Mouse (Mus musculus) ES-Bruce4 (cell line): ENCODE data around the gene Tnfrsf12a. TPM values are rescaled to one million over a fixed set of nuclear protein-coding genes. Genes with fewer than 3 reads are reported as not detected.

Experiments used
- H3K27ac ChIP-seq: 2 replicates; pipeline ENCODE4 v1.5.1; 2012; ENCODE audit warnings: low read length, inconsistent platforms; ENCODE audit not compliant: insufficient read depth
- H3K27me3 ChIP-seq: 2 replicates; pipeline ENCODE4 v1.6.1; 2012; ENCODE audit warnings: mild to moderate bottlenecking, low read length, inconsistent platforms; ENCODE audit not compliant: control insufficient read depth, poor library complexity, insufficient read depth, severe bottlenecking
- H3K36me3 ChIP-seq: 2 replicates; pipeline ENCODE4 v1.6.1; 2012; ENCODE audit warnings: inconsistent platforms, mild to moderate bottlenecking, low read length, moderate library complexity; ENCODE audit not compliant: control insufficient read depth, poor library complexity, insufficient read depth, severe bottlenecking
- H3K4me1 ChIP-seq: one replicate; pipeline ENCODE4 v1.8.1; 2011; ENCODE audit warnings: low read length; ENCODE audit not compliant: control insufficient read depth, insufficient read depth
- H3K4me3 ChIP-seq: 2 replicates; pipeline ENCODE4 v1.5.1; 2011; ENCODE audit warnings: low read depth, mild to moderate bottlenecking, low read length
- H3K9ac ChIP-seq: 2 replicates; pipeline ENCODE4 v1.6.1; 2012; ENCODE audit warnings: low read depth, mild to moderate bottlenecking, inconsistent platforms; ENCODE audit not compliant: poor library complexity, severe bottlenecking
- H3K9me3 ChIP-seq: replicated peaks from 2 replicates; pipeline ENCODE4 v1.6.1; 2012; ENCODE audit warnings: mild to moderate bottlenecking, low read length, inconsistent platforms; ENCODE audit not compliant: control insufficient read depth, poor library complexity, insufficient read depth, severe bottlenecking
- CTCF ChIP-seq: IDR thresholded peaks from one replicate; pipeline ENCODE4 v1.8.1; 2011; ENCODE audit warnings: low read depth, low read length
- EP300 ChIP-seq: IDR thresholded peaks from 2 replicates; pipeline ENCODE4 v1.6.1; 2011; ENCODE audit warnings: low read depth, low read length; ENCODE audit not compliant: insufficient read depth
- POLR2A ChIP-seq: IDR thresholded peaks from one replicate; pipeline ENCODE4 v1.8.1; 2011; ENCODE audit warnings: low read length; ENCODE audit not compliant: insufficient read depth
- polyA plus RNA-seq: library from polyadenylated mRNA; stranded (reverse); fragments of >200 nt; gene quantifications from 2 replicates; pipeline ENCODE4 v1.2.4, GENCODE M21; 2011; ENCODE audit warnings: low read depth; ENCODE audit not compliant: missing spikeins, insufficient read depth, insufficient read length

The Tnfrsf12a gene
- polyA plus RNA-seq, 1 experiment: 51.7 TPM

- Histone ChIP-seq H3K9me3 (no peaks in the 10 kb centered on the region), H3K9ac (no peak overlapping the region), H3K36me3 (no peaks in the 10 kb centered on the region), H3K4me3 (no peak overlapping the region), H3K27me3 (no peaks in the 10 kb centered on the region), H3K4me1 (peaks cover 2% of the 10 kb centered on the region), H3K27ac (no peak overlapping the region)
- TF ChIP-seq POLR2A (no peak), EP300 (no peak), CTCF (no peak)
These were observed 42.2 kb upstream of the Tnfrsf12a start for GRCm38 (mm10) chr17:23719455-23719854.

GRCm38 (mm10) chr17:23717003-23717402, 39.7 kb upstream of the Tnfrsf12a start:
- TF ChIP-seq CTCF (no peak), POLR2A (no peak), EP300 (no peak)
- H3K4me3 ChIP-seq: no peak overlapping the region

GRCm38 (mm10) chr17:23706212-23706611, 28.9 kb upstream of the Tnfrsf12a start:
- no peaks in the 10 kb centered on the region for H3K36me3 ChIP-seq
- TF ChIP-seq POLR2A (no peak), EP300 (no peak), CTCF (peak; percentile 96)
- no peak overlapping the region for H3K9ac ChIP-seq
- no peak overlapping the region for H3K4me3 ChIP-seq
- no peaks in the 10 kb centered on the region for H3K27me3 ChIP-seq
- no peaks in the 10 kb centered on the region for H3K9me3 ChIP-seq
- H3K27ac ChIP-seq: no peak overlapping the region
- H3K4me1 ChIP-seq: peaks cover 8% of the 10 kb centered on the region

More at GRCm38 (mm10) chr17:23717003-23717402, 39.7 kb upstream of the Tnfrsf12a start:
- Histone ChIP-seq H3K27ac (no peak overlapping the region), H3K27me3 (no peaks in the 10 kb centered on the region), H3K4me1 (peaks cover 2% of the 10 kb centered on the region), H3K9ac (no peak overlapping the region), H3K36me3 (no peaks in the 10 kb centered on the region), H3K9me3 (no peaks in the 10 kb centered on the region)

GRCm38 (mm10) chr17:23705525-23706104, 28.3 kb upstream of the Tnfrsf12a start:
- H3K27ac ChIP-seq: no peak overlapping the region
- no peak overlapping the region for H3K4me3 ChIP-seq
- TF ChIP-seq EP300: no peak
- TF ChIP-seq CTCF: no peak
- no peak for TF ChIP-seq POLR2A
- no peaks in the 10 kb centered on the region for H3K9me3 ChIP-seq
- peaks cover 8% of the 10 kb centered on the region for H3K4me1 ChIP-seq
- H3K27me3 ChIP-seq: no peaks in the 10 kb centered on the region
- H3K9ac ChIP-seq: peak overlapping the region; percentile 6; the same call in 1 of the 2 replicates
- no peaks in the 10 kb centered on the region for H3K36me3 ChIP-seq

- H3K9ac ChIP-seq: no peak overlapping the region
- no peaks in the 10 kb centered on the region for H3K36me3 ChIP-seq
- peaks cover 6% of the 10 kb centered on the region for H3K4me1 ChIP-seq
- no peaks in the 10 kb centered on the region for H3K27me3 ChIP-seq
- H3K4me3 ChIP-seq: no peak overlapping the region
- H3K9me3 ChIP-seq: no peaks in the 10 kb centered on the region
- TF ChIP-seq CTCF (no peak), POLR2A (no peak), EP300 (no peak)
- H3K27ac ChIP-seq: 0 out of 2 replicates have a peak overlapping the region, but pooled peaks have one; percentile 14
These were observed 27.5 kb upstream of the Tnfrsf12a start for GRCm38 (mm10) chr17:23704741-23705140.

GRCm38 (mm10) chr17:23703301-23703700, 26.0 kb upstream of the Tnfrsf12a start:
- no peak overlapping the region for H3K4me3 ChIP-seq
- H3K9ac ChIP-seq: no peak overlapping the region
- H3K27me3 ChIP-seq: no peaks in the 10 kb centered on the region
- TF ChIP-seq POLR2A (no peak), EP300 (no peak), CTCF (no peak)
- no peaks in the 10 kb centered on the region for H3K9me3 ChIP-seq
- H3K27ac ChIP-seq: no peak overlapping the region
- peaks cover 6% of the 10 kb centered on the region for H3K4me1 ChIP-seq
- no peaks in the 10 kb centered on the region for H3K36me3 ChIP-seq
